Mouse (Mus musculus): ENCODE measurements at regions not wholly inside any gene's neighbourhood (a gene's known extent, or its start where the extent isn't known, plus 50 kb on each side); places are given as distances from the start of the nearest gene placed in this dataset.

GRCm38 (mm10) chr8:127936792-127937435 is 421.5 kb upstream of the Nrp1 start:
- TF ChIP-seq MAX (IDR thresholded peaks at IDR 0.05; ENCODE audit: low read depth) (no peak), POLR2A (IDR thresholded peaks at IDR 0.05; ENCODE audit: insufficient read length, low read depth) (no peak), E2F4 (IDR thresholded peaks at IDR 0.05; ENCODE audit: insufficient read depth) (no peak), USF1 (IDR thresholded peaks at IDR 0.05; ENCODE audit: low read depth) (no peak), POLR2AphosphoS2 (IDR thresholded peaks at IDR 0.05; ENCODE audit: insufficient read length, low read depth) (no peak), MYOG (IDR thresholded peaks at IDR 0.05; ENCODE audit: control insufficient read depth in 1 of 3, insufficient read depth in 1 of 3, insufficient read length in 2 of 3, low read depth in 2 of 3) (no peak), TCF3 (IDR thresholded peaks at IDR 0.05; ENCODE audit: insufficient read length, low read depth) (no peak), TCF12 (IDR thresholded peaks at IDR 0.05; ENCODE audit: insufficient read depth, poor library complexity, severe bottlenecking) (no peak), MYOD1 (IDR thresholded peaks at IDR 0.05; ENCODE audit: control insufficient read depth in 1 of 3, insufficient read length in 2 of 3, low read depth in 2 of 3) (no peak), CEBPB (IDR thresholded peaks at IDR 0.05; ENCODE audit: insufficient read depth, poor library complexity, severe bottlenecking) (no peak), REST (IDR thresholded peaks at IDR 0.05; ENCODE audit: insufficient read depth, insufficient read length) (no peak)

All from myocyte (in vitro differentiated cells).